Mouse (Mus musculus): ENCODE results near the gene Defa21. TPM values are rescaled to one million over a fixed set of nuclear protein-coding genes. Genes with fewer than 3 reads are reported as not detected.
"Not testable (repeated sequence)": the region's sequence is repeated elsewhere in the genome, so short reads cannot be mapped to it uniquely, and the experiment has no call there.

Defa21 gene
- polyA plus RNA-seq (2015; fragmentation: Nextera tagmentation; extraction: Ambion mirVana), result not detected in 2 replicates

- H3K4me1 ChIP-seq; H3K4me2 ChIP-seq; H3K27ac ChIP-seq; H3K27me3 ChIP-seq (replicated peaks); H3K36me3 ChIP-seq; H3K9me3 ChIP-seq; ATAC-seq (ENCODE audit: insufficient read depth, low FRiP score, low read depth); H3K4me3 ChIP-seq (replicated peaks); H3K9ac ChIP-seq: not testable (repeated sequence)
- no CpG with 5 or more reads among the region's 1 CpGs for WGBS
Observed at GRCm38 (mm10) chr8:21025245-21025644, at the start of gene Defa21. Gene Defa21, plus strand, starts transcription at chr8:21025545.

- Histone ChIP-seq H3K4me2 (no peak overlapping the region), H3K4me3 (replicated peaks) (no peak overlapping the region), H3K9ac (no peak overlapping the region), H3K4me1 (no peaks in the 10 kb centered on the region), H3K36me3 (no peaks in the 10 kb centered on the region), H3K27me3 (replicated peaks) (no peaks in the 10 kb centered on the region), H3K27ac (no peak overlapping the region), H3K9me3 (no peaks in the 10 kb centered on the region)
- 34% methylated on average over 1 of the region's 1 CpGs for WGBS
- ATAC-seq (ENCODE audit: insufficient read depth, low FRiP score, low read depth), result no peak
Observed at GRCm38 (mm10) chr8:20979846-20980245, 45.5 kb upstream of the Defa21 start.

GRCm38 (mm10) chr8:20994042-20994441 is 31.3 kb upstream of the Defa21 start:
- H3K27ac ChIP-seq; H3K4me3 ChIP-seq (replicated peaks); H3K4me1 ChIP-seq; H3K27me3 ChIP-seq (replicated peaks); ATAC-seq (ENCODE audit: insufficient read depth, low FRiP score, low read depth); H3K9me3 ChIP-seq; H3K9ac ChIP-seq; H3K4me2 ChIP-seq; H3K36me3 ChIP-seq: not testable (repeated sequence)

- WGBS, result 59% methylated on average over 2 of the region's 2 CpGs
- no peaks in the 10 kb centered on the region for H3K4me1 ChIP-seq
- no peaks in the 10 kb centered on the region for H3K27me3 ChIP-seq (replicated peaks)
- no peaks in the 10 kb centered on the region for H3K36me3 ChIP-seq
- H3K4me3 ChIP-seq (replicated peaks), result no peak overlapping the region
- ATAC-seq (ENCODE audit: insufficient read depth, low FRiP score, low read depth), result no peak
- no peaks in the 10 kb centered on the region for H3K9me3 ChIP-seq
- H3K27ac ChIP-seq, result no peak overlapping the region
- no peak overlapping the region for H3K4me2 ChIP-seq
- no peak overlapping the region for H3K9ac ChIP-seq
Observed at GRCm38 (mm10) chr8:20996776-20997175, 28.6 kb upstream of the Defa21 start.

- no peak overlapping the region for H3K27ac ChIP-seq
- no peak for ATAC-seq (ENCODE audit: insufficient read depth, low FRiP score, low read depth)
Observed at GRCm38 (mm10) chr8:20997291-20997690, 28.1 kb upstream of the Defa21 start.

GRCm38 (mm10) chr8:21001171-21001570 is 24.2 kb upstream of the Defa21 start:
- H3K9ac ChIP-seq, result no peak overlapping the region
- no peaks in the 10 kb centered on the region for H3K27me3 ChIP-seq (replicated peaks)
- no peaks in the 10 kb centered on the region for H3K9me3 ChIP-seq
- H3K36me3 ChIP-seq, result no peaks in the 10 kb centered on the region
- H3K4me1 ChIP-seq, result no peaks in the 10 kb centered on the region
- no peak for ATAC-seq (ENCODE audit: insufficient read depth, low FRiP score, low read depth)
- H3K27ac ChIP-seq, result no peak overlapping the region
- no peak overlapping the region for H3K4me2 ChIP-seq
- no peak overlapping the region for H3K4me3 ChIP-seq (replicated peaks)
- 57% methylated on average over 8 of the region's 8 CpGs for WGBS

More at GRCm38 (mm10) chr8:20997291-20997690, 28.1 kb upstream of the Defa21 start:
- Histone ChIP-seq H3K27me3 (replicated peaks) (no peaks in the 10 kb centered on the region), H3K4me1 (no peaks in the 10 kb centered on the region), H3K4me3 (replicated peaks) (no peak overlapping the region), H3K9ac (no peak overlapping the region), H3K4me2 (no peak overlapping the region), H3K36me3 (no peaks in the 10 kb centered on the region), H3K9me3 (no peaks in the 10 kb centered on the region)

- ATAC-seq (ENCODE audit: insufficient read depth, low FRiP score, low read depth), result no peak
- no peak overlapping the region for H3K4me3 ChIP-seq (replicated peaks)
- H3K9me3 ChIP-seq, result no peaks in the 10 kb centered on the region
- no peak overlapping the region for H3K27ac ChIP-seq
- no peak overlapping the region for H3K4me2 ChIP-seq
- no peaks in the 10 kb centered on the region for H3K4me1 ChIP-seq
- no peak overlapping the region for H3K9ac ChIP-seq
- 23% methylated on average over 1 of the region's 1 CpGs for WGBS
- no peaks in the 10 kb centered on the region for H3K27me3 ChIP-seq (replicated peaks)
- H3K36me3 ChIP-seq, result no peaks in the 10 kb centered on the region
Observed at GRCm38 (mm10) chr8:21006801-21007200, 18.5 kb upstream of the Defa21 start.

GRCm38 (mm10) chr8:21008578-21008977 is 16.8 kb upstream of the Defa21 start:
- H3K27me3 ChIP-seq (replicated peaks); H3K4me3 ChIP-seq (replicated peaks); H3K4me2 ChIP-seq; ATAC-seq (ENCODE audit: insufficient read depth, low FRiP score, low read depth); H3K9ac ChIP-seq; H3K36me3 ChIP-seq; H3K4me1 ChIP-seq; H3K9me3 ChIP-seq; H3K27ac ChIP-seq: not testable (repeated sequence)
- 47% methylated on average over 6 of the region's 6 CpGs for WGBS

GRCm38 (mm10) chr8:21010548-21010947 is 14.8 kb upstream of the Defa21 start:
- H3K9me3 ChIP-seq; H3K27ac ChIP-seq; H3K4me3 ChIP-seq (replicated peaks); H3K36me3 ChIP-seq; H3K27me3 ChIP-seq (replicated peaks); ATAC-seq (ENCODE audit: insufficient read depth, low FRiP score, low read depth); H3K9ac ChIP-seq; H3K4me2 ChIP-seq; H3K4me1 ChIP-seq: not testable (repeated sequence)
- 50% methylated on average over 1 of the region's 1 CpGs for WGBS

- not testable (repeated sequence) for H3K4me1 ChIP-seq; H3K9me3 ChIP-seq; H3K36me3 ChIP-seq; H3K4me3 ChIP-seq (replicated peaks); H3K27me3 ChIP-seq (replicated peaks); H3K27ac ChIP-seq; H3K9ac ChIP-seq; ATAC-seq (ENCODE audit: insufficient read depth, low FRiP score, low read depth); H3K4me2 ChIP-seq
- WGBS, result no CpG with 5 or more reads among the region's 1 CpGs
Observed at GRCm38 (mm10) chr8:21054747-21055146, 29.4 kb downstream of the Defa21 start, which contains the start of gene Defa23. Gene Defa23, plus strand, starts transcription at chr8:21055047.

- not testable (repeated sequence) for H3K36me3 ChIP-seq; H3K9ac ChIP-seq; H3K27ac ChIP-seq; H3K9me3 ChIP-seq; ATAC-seq (ENCODE audit: insufficient read depth, low FRiP score, low read depth); H3K4me3 ChIP-seq (replicated peaks); H3K27me3 ChIP-seq (replicated peaks); H3K4me2 ChIP-seq; H3K4me1 ChIP-seq
- WGBS, result 79% methylated on average over 1 of the region's 1 CpGs
Observed at GRCm38 (mm10) chr8:21064738-21065137, 39.4 kb downstream of the Defa21 start, which contains the start of gene Defa35. Gene Defa35, plus strand, starts transcription at chr8:21065038.
